Mouse (Mus musculus) ES-E14 (cell line): ENCODE measurements at regions not wholly inside any gene's neighbourhood (a gene's known extent, or its start where the extent isn't known, plus 50 kb on each side); places are given as distances from the start of the nearest gene placed in this dataset.
A peak's percentile ranks its signal among the peaks of the same experiment; 100 is the strongest.

Source experiments
- DNase-seq: peaks from one replicate; pipeline ENCODE4 v3.0.0-alpha.2; 2013; ENCODE audit warnings: low read depth, low spot score
- H3K27ac ChIP-seq: 2 replicates; pipeline ENCODE4 v1.5.1; 2012; ENCODE audit warnings: low read depth, mild to moderate bottlenecking, low read length, moderate library complexity, mixed read lengths; ENCODE audit not compliant: poor library complexity, insufficient read depth, severe bottlenecking
- H3K36me3 ChIP-seq: 2 replicates; pipeline ENCODE4 v1.6.1; 2012; ENCODE audit warnings: mild to moderate bottlenecking, low read length, moderate library complexity, mixed read lengths; ENCODE audit not compliant: control insufficient read depth, poor library complexity, insufficient read depth, severe bottlenecking
- H3K4me1 ChIP-seq, 2 experiments: fragments of 150-350 bp in 1 of 2; sonication (generic) in 1 of 2; 2 replicates each; pipeline ENCODE4 v1.6.1; 2012; ENCODE audit warnings: low read length in 2 of 2, mild to moderate bottlenecking in 1 of 2, mixed read lengths in 1 of 2; ENCODE audit not compliant: control insufficient read depth in 2 of 2, insufficient read depth in 2 of 2, poor library complexity in 1 of 2
- H3K4me3 ChIP-seq, 2 experiments: fragments of 150-350 bp in 1 of 2; sonication (generic) in 1 of 2; 2 replicates each; pipeline ENCODE4 v1.5.1; 2012; ENCODE audit warnings: low read length in 2 of 2, low read depth in 1 of 2, mild to moderate bottlenecking in 1 of 2, mixed read lengths in 1 of 2; ENCODE audit not compliant: insufficient read depth in 1 of 2, poor library complexity in 1 of 2, severe bottlenecking in 1 of 2
- H3K9ac ChIP-seq: 2 replicates; pipeline ENCODE4 v1.6.1; 2012; ENCODE audit warnings: low read depth, mild to moderate bottlenecking, low read length, mixed read lengths; ENCODE audit not compliant: poor library complexity, insufficient read depth, severe bottlenecking
- H3K9me3 ChIP-seq: fragments of 150-350 bp; sonication (generic); 2 replicates; pipeline ENCODE4 v1.6.1; 2012; ENCODE audit warnings: low read depth, mild to moderate bottlenecking, low read length; ENCODE audit not compliant: control insufficient read depth, insufficient read depth
- CHD2 ChIP-seq: IDR thresholded peaks from 2 replicates; pipeline ENCODE4 v1.6.1; 2014; ENCODE audit warnings: mild to moderate bottlenecking, low read depth, low read length, inconsistent platforms
- HCFC1 ChIP-seq: IDR thresholded peaks from 2 replicates; pipeline ENCODE4 v1.6.1; 2012; ENCODE audit warnings: low read length, inconsistent platforms, borderline replicate concordance; ENCODE audit not compliant: insufficient read depth
- MAFK ChIP-seq: IDR thresholded peaks from 2 replicates; pipeline ENCODE4 v1.6.1; 2014; ENCODE audit warnings: mild to moderate bottlenecking, low read depth, low read length, inconsistent platforms; ENCODE audit not compliant: insufficient read depth
- ZC3H11A ChIP-seq: IDR thresholded peaks from 2 replicates; pipeline ENCODE4 v1.6.1; 2012; ENCODE audit warnings: low read depth, mild to moderate bottlenecking, inconsistent platforms, low read length, borderline replicate concordance
- ZNF384 ChIP-seq: IDR thresholded peaks from 2 replicates; pipeline ENCODE4 v1.6.1; 2012; ENCODE audit warnings: low read depth, low read length, inconsistent platforms
- in situ Hi-C, 2 experiments: fragments of 600-800 bp; cut with MboI; formaldehyde crosslinking; loops; one replicate each; pipeline ENCODE4 v1.15.1; 2025; ENCODE audit warnings: low sequenced_read_pairs in 2 of 2, inconsistent platforms in 1 of 2; ENCODE audit not compliant: unreplicated experiment in 2 of 2

- Histone ChIP-seq H3K4me1 (no peaks in the 10 kb centered on the region), H3K4me3 (no peak overlapping the region), H3K36me3 (no peaks in the 10 kb centered on the region), H3K27ac (no peak overlapping the region), H3K9ac (no peak overlapping the region), H3K9me3 (no peaks in the 10 kb centered on the region)
- in situ Hi-C loops = loop anchor here (10.0 to 25.0 kb wide), 2 partner anchors 430 to 433 kb away; no protein-coding TSS in a partner anchor
- DNase-seq = no peak
- no peak for TF ChIP-seq ZNF384
Measured at GRCm38 (mm10) chr1:176667552-176668306, 146.1 kb downstream of the Cep170 start.

GRCm38 (mm10) chr1:176660286-176660685 is 153.6 kb downstream of the Cep170 start:
- H3K4me1 ChIP-seq = no peaks in the 10 kb centered on the region
- in situ Hi-C loops = loop anchor here (10.0 to 25.0 kb wide), 2 partner anchors 423 to 425 kb away; no protein-coding TSS in a partner anchor
- H3K27ac ChIP-seq = no peak overlapping the region
- TF ChIP-seq ZNF384 = no peak
- no peak for TF ChIP-seq ZC3H11A
- TF ChIP-seq CHD2 = no peak
- TF ChIP-seq MAFK = no peak
- TF ChIP-seq HCFC1 = no peak
- no peak for DNase-seq
- no peaks in the 10 kb centered on the region for H3K9me3 ChIP-seq
- no peak overlapping the region for H3K4me3 ChIP-seq
- H3K9ac ChIP-seq = no peak overlapping the region
- H3K36me3 ChIP-seq = no peaks in the 10 kb centered on the region

GRCm38 (mm10) chr1:176658639-176659038 is 155.2 kb downstream of the Cep170 start:
- peak; percentile 56 for DNase-seq
- Histone ChIP-seq H3K9ac (no peak overlapping the region), H3K9me3 (no peaks in the 10 kb centered on the region), H3K4me3 (no peak overlapping the region), H3K36me3 (no peaks in the 10 kb centered on the region), H3K4me1 (no peaks in the 10 kb centered on the region), H3K27ac (no peak overlapping the region)
- TF ChIP-seq ZC3H11A (peak; percentile 95), CHD2 (no peak), HCFC1 (no peak)
- in situ Hi-C loops = loop anchor here in 1 of 2 experiments (25.0 kb wide), 1 partner anchor 421 kb away; no protein-coding TSS in a partner anchor

- H3K9ac ChIP-seq = no peak overlapping the region
- no peaks in the 10 kb centered on the region for H3K36me3 ChIP-seq
- TF ChIP-seq ZC3H11A = no peak
- TF ChIP-seq CHD2 = no peak
- TF ChIP-seq MAFK = no peak
- no peak for TF ChIP-seq HCFC1
- no peak for TF ChIP-seq ZNF384
- in situ Hi-C loops = loop anchor here in 1 of 2 experiments (25.0 kb wide), 1 partner anchor 418 kb away; no protein-coding TSS in a partner anchor
- H3K27ac ChIP-seq = no peak overlapping the region
- DNase-seq = no peak
- no peaks in the 10 kb centered on the region for H3K9me3 ChIP-seq
- H3K4me1 ChIP-seq = no peaks in the 10 kb centered on the region
- H3K4me3 ChIP-seq = no peak overlapping the region
Measured at GRCm38 (mm10) chr1:176655487-176656333, 158.2 kb downstream of the Cep170 start.
